Mouse (Mus musculus) layer of hippocampus, adult 9-10 months (tissue): ENCODE measurements around the gene Gm9045.
"Not testable (repeated sequence)": the region's sequence is repeated elsewhere in the genome, so short reads cannot be mapped to it uniquely, and the experiment has no call there.

Source experiments
- DNase-seq: peaks from one replicate; pipeline ENCODE4 v3.0.0; 2022; ENCODE audit warnings: low spot score

The Gm9045 gene

GRCm38 (mm10) chr10:118337731-118338130 is at the start of gene Gm9045:
Gene Gm9045, minus strand, starts transcription at chr10:118337831.
- DNase-seq: not testable (repeated sequence)

DNA sequence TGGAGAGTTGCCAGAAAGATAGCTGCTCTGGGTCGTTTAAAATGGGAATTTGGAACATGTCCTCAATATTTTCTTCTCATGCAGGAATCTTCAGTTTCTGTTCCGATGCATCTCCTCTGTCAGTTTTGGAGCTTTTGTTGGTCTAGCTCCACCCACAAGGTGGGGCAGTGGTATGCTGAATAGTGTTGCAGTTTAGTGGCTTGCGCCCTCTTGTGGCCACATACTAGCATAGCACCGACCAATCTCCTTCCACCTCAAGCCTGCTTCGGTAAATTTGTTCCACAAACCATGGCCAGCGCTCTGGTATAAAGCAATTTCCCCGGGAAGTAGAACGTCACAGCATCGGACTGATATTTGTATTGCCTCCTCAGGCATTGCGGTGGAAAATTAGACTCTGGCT is 32.8 kb upstream of the Gm9045 start:
- DNase-seq: peak; percentile 78

GRCm38 (mm10) chr10:118369518-118369917 is 31.9 kb upstream of the Gm9045 start:
- DNase-seq: no peak

- not testable (repeated sequence) for DNase-seq
These were observed 16.4 kb upstream of the Gm9045 start, which contains the start of gene Gm9049 for GRCm38 (mm10) chr10:118354005-118354404. Gene Gm9049, minus strand, starts transcription at chr10:118354105.

- DNase-seq: not testable (repeated sequence)
These were observed 10.9 kb upstream of the Gm9045 start, which contains the start of gene Gm9048 for GRCm38 (mm10) chr10:118348579-118348978. Gene Gm9048, minus strand, starts transcription at chr10:118348679.

GRCm38 (mm10) chr10:118343155-118343554 is 5.5 kb upstream of the Gm9045 start, which contains the start of gene Gm9046:
Gene Gm9046, minus strand, starts transcription at chr10:118343255.
- not testable (repeated sequence) for DNase-seq

DNA sequence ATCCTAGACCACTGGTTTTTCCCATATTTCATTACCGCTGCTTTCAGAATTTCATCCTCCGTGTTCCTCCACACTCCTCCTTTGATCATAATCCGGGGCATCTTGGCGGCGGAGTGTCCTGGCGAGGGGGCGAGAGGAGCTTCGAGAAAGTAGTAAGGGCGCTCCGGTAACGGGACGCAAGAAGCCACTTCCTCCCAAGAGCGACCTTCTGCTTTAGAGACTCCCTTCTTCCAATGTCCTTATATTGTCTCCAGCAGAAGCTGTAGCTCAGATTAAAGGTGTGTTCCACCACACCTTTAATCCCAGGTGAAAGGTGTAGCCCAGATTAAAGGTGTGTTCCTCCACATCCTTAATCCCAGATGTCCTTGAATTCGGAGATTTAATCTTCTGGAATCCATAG is 5.3 kb downstream of the Gm9045 start, which contains the start of gene Gm9044:
Gene Gm9044 (minus strand): TSS at position 101 of the 400 bp plus-strand sequence.
- DNase-seq: not testable (repeated sequence)

DNA sequence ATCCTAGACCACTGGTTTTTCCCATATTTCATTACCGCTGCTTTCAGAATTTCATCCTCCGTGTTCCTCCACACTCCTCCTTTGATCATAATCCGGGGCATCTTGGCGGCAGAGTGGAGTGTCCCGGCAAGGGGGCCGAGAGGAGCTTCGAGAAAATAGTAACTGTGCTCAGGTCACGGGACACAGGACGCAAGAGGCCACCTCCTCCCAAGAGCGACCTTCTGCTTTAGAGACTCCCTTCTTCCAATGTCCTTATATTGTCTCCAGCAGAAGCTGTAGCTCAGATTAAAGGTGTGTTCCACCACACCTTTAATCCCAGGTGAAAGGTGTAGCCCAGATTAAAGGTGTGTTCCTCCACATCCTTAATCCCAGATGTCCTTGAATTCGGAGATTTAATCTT is 10.8 kb downstream of the Gm9045 start, which contains the start of gene Gm9040:
Gene Gm9040 (minus strand): TSS at position 101 of the 400 bp plus-strand sequence.
- DNase-seq: not testable (repeated sequence)

GRCm38 (mm10) chr10:118319024-118319423 is 18.6 kb downstream of the Gm9045 start:
- no peak for DNase-seq

DNA sequence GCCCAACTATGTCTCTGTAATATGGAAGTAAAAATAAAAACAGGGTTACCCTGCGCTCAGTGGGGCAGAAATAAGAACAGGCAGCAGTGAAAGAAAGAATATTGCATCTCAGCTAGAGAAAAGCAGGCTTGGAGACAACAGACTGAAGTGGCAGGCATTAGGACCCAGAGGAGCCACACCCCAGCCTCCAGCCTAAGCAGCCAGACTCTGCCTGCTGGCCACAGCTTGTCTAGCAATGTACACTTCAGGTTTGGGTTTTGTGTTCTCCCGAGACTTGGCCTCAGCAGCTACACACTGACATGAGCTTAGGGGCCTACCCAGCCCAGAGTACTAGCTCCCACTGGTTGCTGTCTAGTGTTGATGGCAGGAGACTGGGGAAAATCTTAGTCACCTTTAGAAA is 35.5 kb downstream of the Gm9045 start:
- DNase-seq: not testable (repeated sequence)

DNA sequence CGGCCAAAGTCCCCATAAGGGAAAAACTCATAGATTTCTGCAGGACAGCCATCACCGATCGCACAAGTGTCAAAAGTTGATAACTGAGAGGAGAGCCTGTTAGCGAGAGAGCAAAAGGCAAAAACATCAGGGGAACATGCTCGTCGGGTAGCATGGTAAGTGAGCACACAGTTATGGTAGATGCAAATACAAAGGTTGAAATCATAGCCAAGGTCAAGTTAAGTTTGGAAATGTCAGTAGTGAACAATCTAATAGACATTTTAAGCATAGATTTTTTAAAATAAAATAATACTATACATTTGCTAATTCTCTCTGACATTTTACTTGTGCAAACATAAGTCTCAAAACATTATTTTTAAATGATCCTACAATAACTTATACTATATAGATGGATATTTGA is 42.7 kb downstream of the Gm9045 start, which contains the start of gene Iltifb:
Gene Iltifb (minus strand): TSS at position 101 of the 400 bp plus-strand sequence.
- DNase-seq: no peak
